Mouse (Mus musculus): ENCODE data around the gene Eif1.

- TF ChIP-seq FLI1 (IDR thresholded peaks at IDR 0.05; ENCODE audit: low read length) (no peak), GATA1 (IDR thresholded peaks at IDR 0.05; ENCODE audit: borderline replicate concordance, low read length) (no peak)
Observed at GRCm38 (mm10) chr11:100362979-100363562, 43.4 kb downstream of the Eif1 start.
